Mouse (Mus musculus) CH12.LX (cell line): Measurements from ENCODE around the gene Pianp. TPM values are rescaled to one million over a fixed set of nuclear protein-coding genes. Genes with fewer than 3 reads are reported as not detected.

Experiments
- DNase-seq: peaks from one replicate; pipeline ENCODE4 v3.0.0-alpha.2; 2013; ENCODE audit errors: extremely low read depth
- H3K27ac ChIP-seq: 2 replicates; pipeline ENCODE4 v1.5.1; 2012; ENCODE audit warnings: low read depth, mild to moderate bottlenecking, control low read depth, moderate library complexity; ENCODE audit not compliant: insufficient read depth
- H3K27me3 ChIP-seq: replicated peaks from 2 replicates; pipeline ENCODE3; 2012; ENCODE audit warnings: inconsistent platforms
- H3K36me3 ChIP-seq, 2 experiments: replicated peaks in 1 of 2; 2 replicates each; pipeline versions ENCODE3 to v1.6.1; 2012; ENCODE audit warnings: inconsistent platforms in 1 of 2, low read length in 1 of 2, mild to moderate bottlenecking in 1 of 2, mixed read lengths in 1 of 2, moderate library complexity in 1 of 2; ENCODE audit not compliant: control insufficient read depth in 1 of 2, insufficient read depth in 1 of 2
- H3K4me1 ChIP-seq, 2 experiments: 2 replicates each; pipeline ENCODE4 v1.6.1; 2012; ENCODE audit warnings: inconsistent platforms in 1 of 2, moderate library complexity in 1 of 2; ENCODE audit not compliant: insufficient read depth in 2 of 2, control insufficient read depth in 1 of 2
- H3K4me2 ChIP-seq: 2 replicates; pipeline ENCODE4 v1.6.1; 2012; ENCODE audit warnings: low read depth, mild to moderate bottlenecking, control low read depth; ENCODE audit not compliant: poor library complexity, insufficient read depth, severe bottlenecking
- H3K4me3 ChIP-seq, 3 experiments: fragments of 150-350 bp in 1 of 3; sonication (generic) in 1 of 3; replicated peaks in 1 of 3; 2 replicates each; pipeline versions ENCODE3 to v1.5.1; 2011 to 2012; ENCODE audit warnings: low read depth in 2 of 3, low read length in 2 of 3, mild to moderate bottlenecking in 2 of 3, moderate library complexity in 2 of 3, control low read depth in 1 of 3, improper control_type of control experiment in 1 of 3, inconsistent platforms in 1 of 3, mixed read lengths in 1 of 3; ENCODE audit not compliant: poor library complexity in 1 of 3
- H3K79me2 ChIP-seq: replicated peaks from 2 replicates; pipeline ENCODE4 v1.6.1; 2012; ENCODE audit warnings: mild to moderate bottlenecking, moderate library complexity; ENCODE audit not compliant: control insufficient read depth, poor library complexity, insufficient read depth, severe bottlenecking; ENCODE audit errors: extremely low read depth
- H3K9ac ChIP-seq: 2 replicates; pipeline ENCODE4 v1.6.1; 2012; ENCODE audit warnings: low read depth, mild to moderate bottlenecking, control low read depth, moderate library complexity; ENCODE audit not compliant: insufficient read depth
- H3K9me3 ChIP-seq: replicated peaks from 2 replicates; pipeline ENCODE3; 2012; ENCODE audit warnings: low read length, inconsistent platforms, mixed read lengths
- CHD1 ChIP-seq: IDR thresholded peaks from 2 replicates; pipeline ENCODE4 v1.6.1; 2012; ENCODE audit warnings: low read depth, low read length, improper control_type of control experiment, inconsistent platforms
- CHD2 ChIP-seq: IDR thresholded peaks from 2 replicates; pipeline ENCODE4 v1.6.1; 2011; ENCODE audit warnings: low read length, improper control_type of control experiment
- E2F4 ChIP-seq: IDR thresholded peaks from 2 replicates; pipeline ENCODE4 v1.6.1; 2011; ENCODE audit warnings: low read depth, low read length, improper control_type of control experiment; ENCODE audit not compliant: insufficient replicate concordance
- EP300 ChIP-seq: IDR thresholded peaks from 2 replicates; pipeline ENCODE4 v1.6.1; 2011; ENCODE audit warnings: low read length, improper control_type of control experiment
- ETS1 ChIP-seq: conservative IDR thresholded peaks from 2 replicates; pipeline ENCODE4 v1.6.1; 2012; ENCODE audit warnings: low read depth, mild to moderate bottlenecking, inconsistent platforms, low read length, improper control_type of control experiment, moderate library complexity
- GABPA ChIP-seq: IDR thresholded peaks from 2 replicates; pipeline ENCODE4 v1.6.1; 2012; ENCODE audit warnings: low read depth, low read length, improper control_type of control experiment, inconsistent platforms; ENCODE audit not compliant: insufficient replicate concordance
- IRF4 ChIP-seq: IDR thresholded peaks from 2 replicates; pipeline ENCODE4 v1.6.1; 2014; ENCODE audit warnings: low read depth, mild to moderate bottlenecking, inconsistent platforms, low read length, improper control_type of control experiment
- JUN ChIP-seq: IDR thresholded peaks from 2 replicates; pipeline ENCODE4 v1.6.1; 2011; ENCODE audit warnings: low read depth, mild to moderate bottlenecking, low read length, improper control_type of control experiment, moderate library complexity; ENCODE audit not compliant: insufficient read depth
- JUND ChIP-seq: conservative IDR thresholded peaks from 2 replicates; pipeline ENCODE4 v1.6.1; 2011; ENCODE audit warnings: low read depth, low read length, improper control_type of control experiment
- MAFK ChIP-seq: IDR thresholded peaks from 2 replicates; pipeline ENCODE4 v1.6.1; 2011; ENCODE audit warnings: low read length, improper control_type of control experiment; ENCODE audit not compliant: insufficient replicate concordance
- MAX ChIP-seq: IDR thresholded peaks from 2 replicates; pipeline ENCODE4 v1.6.1; 2011; ENCODE audit warnings: low read length, improper control_type of control experiment
- MEF2A ChIP-seq: IDR thresholded peaks from 2 replicates; pipeline ENCODE4 v1.6.1; 2014; ENCODE audit warnings: low read depth, mild to moderate bottlenecking, inconsistent platforms, low read length, improper control_type of control experiment, borderline replicate concordance
- MXI1 ChIP-seq: IDR thresholded peaks from 2 replicates; pipeline ENCODE4 v1.6.1; 2011; ENCODE audit warnings: mild to moderate bottlenecking, low read depth, low read length, improper control_type of control experiment
- MYC ChIP-seq: IDR thresholded peaks from 2 replicates; pipeline ENCODE4 v1.6.1; 2011; ENCODE audit warnings: low read depth, mild to moderate bottlenecking, improper control_type of control experiment, low read length
- NRF1 ChIP-seq: IDR thresholded peaks from 2 replicates; pipeline ENCODE4 v1.6.1; 2014; ENCODE audit warnings: low read depth, mild to moderate bottlenecking, inconsistent platforms, low read length, improper control_type of control experiment, moderate library complexity
- POLR2A ChIP-seq: IDR thresholded peaks from 2 replicates; pipeline ENCODE4 v1.6.1; 2011; ENCODE audit warnings: low read depth, mild to moderate bottlenecking, improper control_type of control experiment, low read length
- POLR2AphosphoS2 ChIP-seq: IDR thresholded peaks from 2 replicates; pipeline ENCODE4 v1.6.1; 2011; ENCODE audit warnings: low read depth, low read length, improper control_type of control experiment
- RAD21 ChIP-seq: IDR thresholded peaks from 2 replicates; pipeline ENCODE4 v1.6.1; 2011; ENCODE audit warnings: low read depth, mild to moderate bottlenecking, low read length, improper control_type of control experiment, moderate library complexity
- RCOR1 ChIP-seq: conservative IDR thresholded peaks from 2 replicates; pipeline ENCODE4 v1.6.1; 2012; ENCODE audit warnings: low read depth, mild to moderate bottlenecking, inconsistent platforms, low read length, improper control_type of control experiment
- SIN3A ChIP-seq: IDR thresholded peaks from 2 replicates; pipeline ENCODE4 v1.6.1; 2012; ENCODE audit warnings: low read length, improper control_type of control experiment, inconsistent platforms
- SMC3 ChIP-seq: IDR thresholded peaks from 2 replicates; pipeline ENCODE4 v1.6.1; 2011; ENCODE audit warnings: low read depth, low read length, improper control_type of control experiment
- TBP ChIP-seq: conservative IDR thresholded peaks from 2 replicates; pipeline ENCODE4 v1.6.1; 2011; ENCODE audit warnings: low read depth, low read length, improper control_type of control experiment
- ZC3H11A ChIP-seq: IDR thresholded peaks from 2 replicates; pipeline ENCODE4 v1.6.1; 2012; ENCODE audit warnings: low read depth, mild to moderate bottlenecking, inconsistent platforms, low read length, improper control_type of control experiment
- ZNF384 ChIP-seq: IDR thresholded peaks from 2 replicates; pipeline ENCODE4 v1.6.1; 2012; ENCODE audit warnings: low read depth, low read length, improper control_type of control experiment, inconsistent platforms
- dilution Hi-C: fragments of 300-500 bp; cut with MboI; formaldehyde crosslinking; loops from 2 replicates; pipeline ENCODE4 v1.14.3; 2020; ENCODE audit warnings: low sequenced_read_pairs; ENCODE audit not compliant: extremely low pct_unique_long_range_greater_than_20kb, extremely low pct_ligation_motif_present
- in situ Hi-C: fragments of 300-500 bp; cut with MboI; formaldehyde crosslinking; loops from 3 replicates; pipeline ENCODE4 v1.14.3; 2019; ENCODE audit warnings: low sequenced_read_pairs, low pct_ligation_motif_present, low pct_unique_long_range_greater_than_20kb, mixed read lengths
- polyA plus RNA-seq: library from polyadenylated mRNA; unstranded; fragments of >175 nt; gene quantifications from 2 replicates; pipeline ENCODE4 v1.2.1, GENCODE M21; 2012; ENCODE audit warnings: low read depth; ENCODE audit not compliant: insufficient read length
- total RNA-seq, 2 experiments: library from RNA; depleted of rRNA; stranded (reverse); fragments of 300-350 nt in 1 of 2; fragments of >200 nt in 1 of 2; gene quantifications; 2 replicates each; pipeline ENCODE4 v1.2.3; 2012 to 2014

Gene Pianp
- total and polyA plus RNA-seq, 3 experiments = 0.08 TPM; not detected in 2

DNA sequence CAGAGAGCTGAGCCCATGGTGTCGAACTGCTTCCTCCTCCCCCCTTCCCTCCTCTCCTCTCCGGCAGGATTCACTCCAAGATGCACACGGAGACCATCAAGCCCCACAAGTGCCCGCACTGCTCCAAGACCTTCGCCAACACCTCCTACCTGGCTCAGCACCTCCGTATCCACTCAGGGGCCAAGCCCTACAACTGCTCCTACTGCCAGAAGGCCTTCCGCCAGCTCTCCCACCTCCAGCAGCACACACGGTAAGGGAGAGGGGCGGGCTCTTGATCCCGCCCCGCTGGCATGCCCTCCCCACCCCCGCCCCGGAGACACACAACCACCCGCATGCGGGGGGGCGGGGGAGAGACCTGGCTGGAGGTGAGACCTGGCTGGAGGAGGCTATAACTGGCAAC, 35.1 kb downstream of the Pianp start:
- Histone ChIP-seq H3K9me3 (no peaks in the 10 kb centered on the region), H3K79me2 (no peaks in the 10 kb centered on the region), H3K36me3 (peaks cover 50 to 86% of the 10 kb centered on the region in 2 experiments), H3K4me2 (no peak overlapping the region), H3K9ac (no peak overlapping the region), H3K4me3 (no peak overlapping the region), H3K4me1 (peaks cover 0 to 9% of the 10 kb centered on the region in 2 experiments; a peak in 1 of 4 replicates), H3K27me3 (no peaks in the 10 kb centered on the region), H3K27ac (no peak overlapping the region)
- dilution Hi-C loops (no loop called here), in situ Hi-C loops (loop anchor here (25.0 kb wide), 1 partner anchor 169 kb away; the partner anchor contains the start of genes Gpr162 and P3h3)
- no peak for DNase-seq
- TF ChIP-seq ZNF384 (no peak), SIN3A (no peak), POLR2AphosphoS2 (no peak), E2F4 (no peak), CHD2 (no peak), RCOR1 (no peak), ZC3H11A (no peak), JUN (no peak), GABPA (no peak), ETS1 (no peak), MYC (no peak), CHD1 (no peak), MAX (no peak), POLR2A (no peak), SMC3 (no peak), RAD21 (no peak)

DNA sequence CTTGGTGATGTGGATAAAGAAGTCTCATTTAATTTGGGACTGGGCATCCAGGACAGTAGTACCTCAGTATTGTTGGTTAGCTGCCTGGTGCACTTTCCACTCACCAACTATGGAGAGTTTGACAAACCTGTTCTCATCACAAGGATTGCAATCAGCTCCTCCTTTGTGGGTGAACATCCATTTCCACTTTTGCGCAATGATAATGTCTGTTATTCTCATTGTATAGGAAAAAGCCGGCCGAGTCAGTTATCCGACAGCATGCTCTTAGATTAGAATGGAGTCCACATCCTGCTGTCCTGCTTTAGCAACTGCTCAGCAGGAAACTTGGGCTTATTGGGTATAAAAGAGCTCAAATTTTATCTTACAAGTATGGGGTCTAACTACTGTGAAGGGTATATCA, 42.2 kb downstream of the Pianp start:
- Histone ChIP-seq H3K4me2 (no peak overlapping the region), H3K9me3 (no peaks in the 10 kb centered on the region)
- dilution Hi-C loops = no loop called here
- TF ChIP-seq MAFK (no peak), E2F4 (no peak), EP300 (no peak), MEF2A (no peak), ZNF384 (no peak), IRF4 (no peak), CHD2 (no peak), TBP (no peak), MXI1 (no peak), CHD1 (no peak), RCOR1 (no peak), POLR2A (no peak), JUN (no peak), ZC3H11A (no peak), NRF1 (no peak), GABPA (no peak), JUND (no peak)
- TF ChIP-seq, all 38 proteins: peak for 0
- no peak overlapping the region for H3K27ac ChIP-seq
- in situ Hi-C loops = loop anchor here (25.0 kb wide), 1 partner anchor 176 kb away; the partner anchor contains the start of genes Gpr162 and P3h3
- no peak overlapping the region for H3K9ac ChIP-seq
- no peaks in the 10 kb centered on the region for H3K27me3 ChIP-seq
- DNase-seq = no peak
- H3K4me1 ChIP-seq = peaks cover 7 to 25% of the 10 kb centered on the region in 2 experiments; a peak in 3 of 4 replicates
- H3K79me2 ChIP-seq = peaks cover 23% of the 10 kb centered on the region
- peaks cover 30 to 53% of the 10 kb centered on the region in 2 experiments for H3K36me3 ChIP-seq
- no peak overlapping the region for H3K4me3 ChIP-seq
